Mouse (Mus musculus) embryo, embryonic 10 days (tissue): Measurements from ENCODE around the gene Spin2d.
"Not testable (repeated sequence)": the region's sequence is repeated elsewhere in the genome, so short reads cannot be mapped to it uniquely, and the experiment has no call there.

Experiments
- DNase-seq: peaks from one replicate; pipeline ENCODE4 v3.0.0-alpha.2; 2015; ENCODE audit warnings: low spot score

The Spin2d gene

GRCm38 (mm10) chrX:73176889-73177288 lies at the start of gene Spin2d:
Gene Spin2d (minus strand): TSS chrX:73176989.
- DNase-seq, result not testable (repeated sequence)

DNA sequence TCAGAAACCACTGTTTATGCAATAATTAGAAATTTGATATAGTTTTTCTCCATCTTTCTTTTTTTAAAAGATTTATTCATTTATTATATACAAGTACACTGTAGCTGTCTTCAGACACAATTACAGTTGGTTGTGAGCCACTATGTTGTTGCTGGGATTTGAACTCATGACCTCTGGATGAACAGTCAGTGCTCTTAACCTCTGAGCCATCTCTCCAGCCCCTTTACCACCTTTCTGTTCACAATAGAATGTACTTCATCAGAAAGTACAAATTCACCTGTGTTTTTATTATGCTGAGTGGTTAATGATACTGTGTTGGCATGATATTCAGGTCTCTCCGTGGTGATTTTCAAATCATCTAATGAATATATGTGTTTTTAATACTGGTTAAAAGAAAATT lies 48.6 kb upstream of the Spin2d start:
- DNase-seq, result no peak

DNA sequence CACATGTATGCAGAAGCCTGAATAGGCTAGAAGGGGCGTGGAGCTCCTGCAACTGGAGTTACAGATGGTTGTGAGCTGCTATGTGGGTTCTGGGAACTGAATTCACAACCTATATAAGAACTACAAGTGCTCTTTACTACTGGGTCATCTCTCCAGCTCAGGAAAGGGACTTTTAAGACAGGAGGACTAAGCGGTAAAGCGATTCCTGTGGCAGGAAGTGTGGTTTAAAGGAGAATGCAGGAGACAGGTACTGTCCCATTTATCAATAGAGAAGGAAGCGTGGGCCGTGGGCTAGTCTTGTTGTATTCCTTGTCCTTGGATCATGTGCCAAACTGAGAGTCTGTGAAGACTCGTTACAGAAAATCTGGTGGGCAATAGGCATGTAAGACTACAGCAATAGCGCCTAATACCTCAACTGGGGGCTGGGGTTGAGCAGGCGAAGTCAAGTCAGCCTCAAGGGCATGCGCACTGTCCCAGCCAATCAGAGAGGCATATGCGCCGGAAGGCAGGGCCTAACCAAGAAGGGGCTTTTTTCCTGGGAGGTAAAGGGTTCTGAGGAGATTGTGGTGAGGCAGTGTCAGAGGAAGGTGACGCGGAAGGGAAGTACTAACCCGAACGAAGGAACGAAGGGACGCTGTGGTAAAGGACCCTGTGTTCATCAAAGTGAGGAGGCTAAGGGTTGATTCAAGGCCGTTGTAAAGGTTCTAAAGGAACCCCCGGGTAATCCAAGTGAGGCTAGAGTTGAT lies 37.2 kb upstream of the Spin2d start, which contains the start of gene Xlr4b:
TSS of gene Xlr4b (plus strand) at position 515 of the 746 bp plus-strand sequence.
- not testable (repeated sequence) for DNase-seq

- DNase-seq, result peak; percentile 3
These were observed 15.1 kb upstream of the Spin2d start, which contains the start of gene Xlr3b for GRCm38 (mm10) chrX:73191934-73192333. Gene Xlr3b (plus strand): TSS chrX:73192207.

DNA sequence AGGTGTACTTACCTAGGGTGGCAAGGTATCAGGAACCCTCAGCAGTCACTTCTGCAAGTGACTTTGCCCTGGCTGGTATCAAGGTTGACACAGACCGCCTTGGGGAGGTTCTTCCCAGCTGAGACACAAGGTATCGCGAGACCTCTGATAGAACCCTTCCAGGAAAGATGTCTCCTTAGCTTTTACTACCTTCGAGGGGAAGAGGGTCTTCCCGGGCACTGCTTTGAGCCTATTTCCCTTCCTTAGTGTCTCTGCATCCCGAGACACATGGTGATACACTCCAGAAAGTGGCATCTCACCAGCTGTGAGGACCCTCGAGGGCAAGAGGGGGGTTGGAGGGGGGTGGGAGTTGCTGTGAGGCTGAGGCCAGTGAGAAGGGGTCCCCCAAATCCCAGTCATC lies 27.4 kb downstream of the Spin2d start, which contains the start of gene DXBay18:
TSS of gene DXBay18 (minus strand) at position 101 of the 400 bp plus-strand sequence.
- not testable (repeated sequence) for DNase-seq

GRCm38 (mm10) chrX:73148496-73148895 lies 28.3 kb downstream of the Spin2d start, which contains the start of gene Xlr5b:
Gene Xlr5b (plus strand): TSS chrX:73148796.
- not testable (repeated sequence) for DNase-seq

DNA sequence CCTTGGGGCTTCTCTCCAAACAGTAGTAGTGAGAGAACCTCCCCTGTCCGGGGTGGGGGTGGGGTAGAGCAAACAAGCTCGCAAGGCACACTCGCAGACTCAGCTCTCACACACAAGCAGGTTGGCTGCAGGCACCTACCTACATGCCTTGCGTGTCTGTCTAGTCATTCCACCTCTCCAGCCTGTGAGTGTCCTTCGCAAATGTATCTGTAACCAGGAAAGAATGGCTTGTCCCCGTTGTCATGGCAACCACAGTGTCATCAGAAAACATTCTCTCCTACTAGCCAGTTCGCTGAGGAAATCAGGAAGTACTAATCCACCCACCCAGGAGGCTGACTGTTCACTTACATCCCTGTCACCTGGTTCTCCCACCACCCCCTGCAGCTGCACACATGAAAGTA lies 33.6 kb downstream of the Spin2d start:
- not testable (repeated sequence) for DNase-seq
